Comparison of ENCODE assay signal across 8 mouse cellular contexts in genomic region chr7:44645951-44646350, GRCm38 (mm10). TPM values are rescaled to one million over a fixed set of nuclear protein-coding genes. Genes with fewer than 3 reads are reported as not detected.
DNase-seq lines count a peak whose midpoint lies in the region; ATAC-seq lines count a peak whose summit lies in the region.
"Had no signal": no experiment of that assay in that cellular context is flagged by ENCODE, and none has a peak within 500 bp of the region (broad histone marks: within the 10 kb centered on the region; RNA-seq: fewer than 3 reads in every experiment).

No protein-coding gene starts in this region.

- peak overlapping the region; percentile 29; the same call in 1 of the 2 replicates for H3K4me2 ChIP-seq in hindbrain, embryonic 13.5 days
- H3K4me2 ChIP-seq in hindbrain, embryonic 11.5 days (replicated peaks; ENCODE audit: low read depth, low read length), result no peak overlapping the region
- peak overlapping the region; percentile 17 for H3K4me2 ChIP-seq in forebrain, embryonic 15.5 days (replicated peaks)
- peak overlapping the region; percentile 1; the same call in 1 of the 2 replicates for H3K4me2 ChIP-seq in midbrain, embryonic 14.5 days (ENCODE audit: low read length)

- no peaks in the 10 kb centered on the region for H3K9me3 ChIP-seq in hindbrain, embryonic 13.5 days
- H3K9me3 ChIP-seq in hindbrain, embryonic 11.5 days (ENCODE audit: control insufficient read depth, low read length), result no peaks in the 10 kb centered on the region
- H3K9me3 ChIP-seq in forebrain, embryonic 15.5 days, result no peaks in the 10 kb centered on the region
- no peaks in the 10 kb centered on the region for H3K9me3 ChIP-seq in midbrain, embryonic 14.5 days (ENCODE audit: control insufficient read depth, low read length)

- H3K36me3 ChIP-seq in hindbrain, embryonic 13.5 days, result no peaks in the 10 kb centered on the region
- H3K36me3 ChIP-seq in hindbrain, embryonic 11.5 days (ENCODE audit: control insufficient read depth, insufficient read depth, low read length), result no peaks in the 10 kb centered on the region
- H3K36me3 ChIP-seq in forebrain, embryonic 15.5 days, result no peaks in the 10 kb centered on the region
- H3K36me3 ChIP-seq in midbrain, embryonic 14.5 days (ENCODE audit: control insufficient read depth, insufficient read depth, low read length), result no peaks in the 10 kb centered on the region

- H3K9ac ChIP-seq in hindbrain, embryonic 13.5 days, result no peak overlapping the region
- H3K9ac ChIP-seq in hindbrain, embryonic 11.5 days (ENCODE audit: low read depth, low read length), result no peak overlapping the region
- peak overlapping the region; percentile 15; the same call in 1 of the 2 replicates for H3K9ac ChIP-seq in forebrain, embryonic 15.5 days (replicated peaks)
- H3K9ac ChIP-seq in midbrain, embryonic 14.5 days (replicated peaks; ENCODE audit: low read length), result no peak overlapping the region

- ATAC-seq in hindbrain, embryonic 13.5 days (ENCODE audit: low FRiP score), result peak; percentile 54; the same call in 1 of the 2 replicates
- ATAC-seq in hindbrain, embryonic 11.5 days (ENCODE audit: low FRiP score), result no peak
- ATAC-seq in forebrain, embryonic 15.5 days (replicated peaks), result no peak
- ATAC-seq in midbrain, embryonic 14.5 days (ENCODE audit: low FRiP score, low TSS enrichment), result no peak

- WGBS in hindbrain, embryonic 13.5 days, result 24% methylated on average over 15 of the region's 15 CpGs
- WGBS in hindbrain, embryonic 11.5 days, result 31% methylated on average over 15 of the region's 15 CpGs
- WGBS in forebrain, embryonic 15.5 days, result 15% methylated on average over 15 of the region's 15 CpGs
- 21% methylated on average over 15 of the region's 15 CpGs for WGBS in midbrain, embryonic 14.5 days

- H3K27ac ChIP-seq in hindbrain, embryonic 13.5 days, result no peak overlapping the region
- no peak overlapping the region for H3K27ac ChIP-seq in hindbrain, embryonic 11.5 days (ENCODE audit: low read depth, low read length)
- H3K27ac ChIP-seq in forebrain, embryonic 15.5 days (replicated peaks), result no peak overlapping the region
- H3K27ac ChIP-seq in midbrain, embryonic 14.5 days (replicated peaks; ENCODE audit: low read depth, low read length), result no peak overlapping the region

- peaks cover 8% of the 10 kb centered on the region; the same call in 1 of the 2 replicates for H3K4me1 ChIP-seq in hindbrain, embryonic 13.5 days (replicated peaks)
- no peaks in the 10 kb centered on the region for H3K4me1 ChIP-seq in hindbrain, embryonic 11.5 days (replicated peaks; ENCODE audit: control insufficient read depth, insufficient read depth, low read length)
- peaks cover 8% of the 10 kb centered on the region for H3K4me1 ChIP-seq in forebrain, embryonic 15.5 days
- 0 out of 2 replicates have a peak, but pooled peaks cover 3% of the 10 kb centered on the region for H3K4me1 ChIP-seq in midbrain, embryonic 14.5 days (ENCODE audit: control insufficient read depth, insufficient read depth, low read length)

- H3K4me3 ChIP-seq in hindbrain, embryonic 13.5 days, result no peak overlapping the region
- H3K4me3 ChIP-seq in hindbrain, embryonic 11.5 days (ENCODE audit: low read depth, low read length), result no peak overlapping the region
- H3K4me3 ChIP-seq in forebrain, embryonic 15.5 days, result no peak overlapping the region
- H3K4me3 ChIP-seq in midbrain, embryonic 14.5 days (replicated peaks; ENCODE audit: low read depth, low read length), result no peak overlapping the region
- H3K4me3 ChIP-seq: erythroblast, embryonic 14.5 days had no signal

- H3K27me3 ChIP-seq in hindbrain, embryonic 13.5 days, result peaks cover 63% of the 10 kb centered on the region
- H3K27me3 ChIP-seq in hindbrain, embryonic 11.5 days (ENCODE audit: control insufficient read depth, insufficient read depth, low read length), result peaks cover 12% of the 10 kb centered on the region
- H3K27me3 ChIP-seq in forebrain, embryonic 15.5 days, result peaks cover 14% of the 10 kb centered on the region
- H3K27me3 ChIP-seq in midbrain, embryonic 14.5 days (ENCODE audit: control insufficient read depth, insufficient read depth, low read length), result 0 out of 2 replicates have a peak, but pooled peaks cover 8% of the 10 kb centered on the region

- DNase-seq in hindbrain, embryonic 11.5 days (ENCODE audit: low spot score), result no peak
- peak; percentile 88 for DNase-seq in brain, adult 2 months (ENCODE audit: low read depth, low spot score)
- peak; percentile 60 for DNase-seq in midbrain, embryonic 14.5 days
- no peak for DNase-seq in ovary, postnatal 14 days (ENCODE audit: low spot score)
- DNase-seq in spleen, postnatal 4 days (ENCODE audit: low spot score in 2 of 2), result no peak

RNA-seq across cellular contexts. Expression of gene Myh14, which starts 24.7 kb away (rescaled TPM):
- 1.9 and 2.3 TPM in 2 replicates for polyA plus RNA-seq in hindbrain, embryonic 13.5 days (2015; fragmentation: Nextera tagmentation; extraction: Ambion mirVana)
- 1.9 and 2.3 TPM in 2 replicates for polyA plus RNA-seq in hindbrain, embryonic 11.5 days (2014; fragmentation: Nextera tagmentation; extraction: Ambion mirVana)
- polyA plus RNA-seq in forebrain, embryonic 15.5 days (2015; fragmentation: Nextera tagmentation; extraction: Ambion mirVana), result 1.3 and 1.5 TPM in 2 replicates
- polyA plus RNA-seq in midbrain, embryonic 14.5 days (2014; fragmentation: Nextera tagmentation; extraction: Ambion mirVana), result 2.5 and 2.7 TPM in 2 replicates

RNA-seq across cellular contexts. Expression of gene Kcnc3, which starts 55.5 kb away (rescaled TPM):
- polyA plus RNA-seq in hindbrain, embryonic 13.5 days (2015; fragmentation: Nextera tagmentation; extraction: Ambion mirVana), result 4.4 and 5.0 TPM in 2 replicates
- polyA plus RNA-seq in hindbrain, embryonic 11.5 days (2014; fragmentation: Nextera tagmentation; extraction: Ambion mirVana), result 1.4 and 2.1 TPM in 2 replicates
- 2.6 and 3.3 TPM in 2 replicates for polyA plus RNA-seq in forebrain, embryonic 15.5 days (2015; fragmentation: Nextera tagmentation; extraction: Ambion mirVana)
- 5.2 and 7.5 TPM in 2 replicates for polyA plus RNA-seq in midbrain, embryonic 14.5 days (2014; fragmentation: Nextera tagmentation; extraction: Ambion mirVana)

Comparison
In these comparisons a context has a peak if more than half of its experiments do, and no peak if none do; other contexts are left out.
1. DNase-seq: peak in brain, adult 2 months (single experiment) and midbrain, embryonic 14.5 days (single experiment); none in hindbrain, embryonic 11.5 days (single experiment), ovary, postnatal 14 days (single experiment) and spleen, postnatal 4 days (0 of 2).